Mouse (Mus musculus) left cerebral cortex, adult 2 months (tissue): ENCODE data around the gene Cntnap2. TPM values are rescaled to one million over a fixed set of nuclear protein-coding genes. Genes with fewer than 3 reads are reported as not detected.

Experiments used
- DNase-seq, 2 experiments: peaks; one replicate each; pipeline ENCODE4 v3.0.0; 2021 to 2022; ENCODE audit warnings: low spot score in 2 of 2, mixed read lengths in 1 of 2; ENCODE audit errors: extremely low spot score in 1 of 2
- H3K27ac ChIP-seq: fragments of 200-600 bp; 2 replicates; pipeline ENCODE4 v1.8.1; 2022
- H3K4me3 ChIP-seq: fragments of 200-600 bp; 2 replicates; pipeline ENCODE4 v1.8.1; 2022
- CTCF ChIP-seq: fragments of 200-600 bp; IDR thresholded peaks from 2 replicates; pipeline ENCODE4 v1.8.1; 2022; ENCODE audit warnings: antibody characterized with exemption, mild to moderate bottlenecking, moderate library complexity
- intact Hi-C: fragments of 180-260 bp; cut with DNase I; formaldehyde crosslinking; loops from one replicate; pipeline ENCODE4 v1.15.1; 2025
- long read RNA-seq, 2 experiments: library from polyadenylated mRNA; stranded (forward); transcript quantifications; one replicate each; pipeline ENCODE4 v2.0.0; 2021; ENCODE audit warnings: borderline mapping rate in 2 of 2
- total RNA-seq, 2 experiments: library from RNA; stranded (reverse); gene quantifications; 2 replicates each; pipeline ENCODE4 v1.2.3; 2021

Gene Cntnap2
- total RNA-seq, result 100 to 1,000 TPM; 116 to 119 TPM
- long read RNA-seq, experiment 1, full-length matches to known transcripts, result 1 of 26 reads
- long read RNA-seq, experiment 1, partial matches to known transcripts, result 23 of 26 reads
- long read RNA-seq, experiment 1, other reads (novel, unspliced or antisense), result 2 of 26 reads
- long read RNA-seq, experiment 2, partial matches to known transcripts, result 0 of 13 reads
- long read RNA-seq, experiment 2, other reads (novel, unspliced or antisense), result 13 of 13 reads

- H3K27ac ChIP-seq, result peak within 1 kb of the TSS; percentile 96
- DNase-seq, result peak; percentile 40 to 54
- intact Hi-C loops, result no loop called here
- peak within 1 kb of the TSS; percentile 60 for H3K4me3 ChIP-seq
- TF ChIP-seq CTCF, result no peak
Measured at GRCm38 (mm10) chr6:45059091-45059490, at the start of gene Cntnap2. Cntnap2 (plus strand) TSS chr6:45059357.

- TF ChIP-seq CTCF, result peak; percentile 73
- DNase-seq, result peak; percentile 31 to 38
- H3K4me3 ChIP-seq, result no peak overlapping the region
- H3K27ac ChIP-seq, result no peak overlapping the region
- intact Hi-C loops, result loop anchor here (1.0 to 2.0 kb wide), 3 partner anchors 934 to 1631 kb away; no protein-coding TSS in a partner anchor
Measured at GRCm38 (mm10) chr6:45026011-45026682, 33.0 kb upstream of the Cntnap2 start.

GRCm38 (mm10) chr6:45039454-45039853 is 19.7 kb upstream of the Cntnap2 start:
- no peak for TF ChIP-seq CTCF
- no peak for DNase-seq
- no peak overlapping the region for H3K27ac ChIP-seq
- H3K4me3 ChIP-seq, result no peak overlapping the region
- intact Hi-C loops, result no loop called here

- no peak for TF ChIP-seq CTCF
- DNase-seq, result peak; percentile 68 to 70
- H3K4me3 ChIP-seq, result peak overlapping the region; percentile 60
- intact Hi-C loops, result loop anchor here (5.0 kb wide), 2 partner anchors 202 to 1902 kb away; no protein-coding TSS in a partner anchor
- peak overlapping the region; percentile 96 for H3K27ac ChIP-seq
Measured at GRCm38 (mm10) chr6:45059556-45060471, 657 bp downstream of the Cntnap2 start.

- intact Hi-C loops, result loop anchor here (5.0 kb wide), 2 partner anchors 200 to 1900 kb away; no protein-coding TSS in a partner anchor
- DNase-seq, result no peak
- peak overlapping the region; percentile 60 for H3K4me3 ChIP-seq
Measured at GRCm38 (mm10) chr6:45062214-45062997, 3.2 kb downstream of the Cntnap2 start.

GRCm38 (mm10) chr6:45088304-45088703 is 29.1 kb downstream of the Cntnap2 start:
- Histone ChIP-seq H3K27ac (no peak overlapping the region), H3K4me3 (no peak overlapping the region)
- DNase-seq, result no peak
- intact Hi-C loops, result no loop called here
- TF ChIP-seq CTCF, result no peak

More at GRCm38 (mm10) chr6:45062214-45062997, 3.2 kb downstream of the Cntnap2 start:
- TF ChIP-seq CTCF, result peak; percentile 44
- no peak overlapping the region for H3K27ac ChIP-seq

GRCm38 (mm10) chr6:45113613-45114012 is 54.5 kb downstream of the Cntnap2 start:
- H3K4me3 ChIP-seq, result no peak overlapping the region
- no peak overlapping the region for H3K27ac ChIP-seq
- TF ChIP-seq CTCF, result no peak
- DNase-seq, result no peak
- intact Hi-C loops, result no loop called here

GRCm38 (mm10) chr6:45144882-45145281 is 85.7 kb downstream of the Cntnap2 start:
- Histone ChIP-seq H3K27ac (no peak overlapping the region), H3K4me3 (no peak overlapping the region)
- DNase-seq, result no peak
- intact Hi-C loops, result no loop called here
- TF ChIP-seq CTCF, result no peak

GRCm38 (mm10) chr6:45205039-45205438 is 145.9 kb downstream of the Cntnap2 start:
- Histone ChIP-seq H3K27ac (no peak overlapping the region), H3K4me3 (no peak overlapping the region)
- no peak for TF ChIP-seq CTCF
- DNase-seq, result no peak
- intact Hi-C loops, result no loop called here

GRCm38 (mm10) chr6:45214330-45214729 is 155.2 kb downstream of the Cntnap2 start:
- Histone ChIP-seq H3K27ac (no peak overlapping the region), H3K4me3 (no peak overlapping the region)
- intact Hi-C loops, result no loop called here
- TF ChIP-seq CTCF, result no peak
- no peak for DNase-seq

- no peak for DNase-seq
- TF ChIP-seq CTCF, result no peak
- Histone ChIP-seq H3K27ac (no peak overlapping the region), H3K4me3 (no peak overlapping the region)
- intact Hi-C loops, result no loop called here
Measured at GRCm38 (mm10) chr6:45229002-45229401, 169.8 kb downstream of the Cntnap2 start.
